Mouse (Mus musculus) C2C12 (cell line): ENCODE results near the gene Gm2115. TPM values are rescaled to one million over a fixed set of nuclear protein-coding genes. Genes with fewer than 3 reads are reported as not detected.

Experiments
- H3K27me3 ChIP-seq: one replicate; pipeline ENCODE4 v1.6.1; 2011; ENCODE audit not compliant: control insufficient read depth, insufficient read depth, insufficient read length
- H3K36me3 ChIP-seq: one replicate; pipeline ENCODE4 v1.6.1; 2011; ENCODE audit not compliant: control insufficient read depth, insufficient read depth
- H3K4me3 ChIP-seq: one replicate; pipeline ENCODE4 v1.5.1; 2011; ENCODE audit warnings: mild to moderate bottlenecking, control low read depth; ENCODE audit not compliant: poor library complexity, insufficient read depth, severe bottlenecking
- H3K79me2 ChIP-seq: one replicate; pipeline ENCODE4 v1.6.1; 2011; ENCODE audit not compliant: control insufficient read depth, insufficient read depth
- H3K79me3 ChIP-seq: one replicate; pipeline ENCODE4 v1.6.1; 2011; ENCODE audit warnings: low read depth, control low read depth
- H3ac ChIP-seq: one replicate; pipeline ENCODE3; 2011; ENCODE audit warnings: low read depth; ENCODE audit not compliant: control insufficient read depth, insufficient read length
- CEBPB ChIP-seq: IDR thresholded peaks from one replicate; pipeline ENCODE4 v1.6.1; 2011; ENCODE audit warnings: low read depth, mild to moderate bottlenecking, control low read depth, moderate library complexity
- CTCF ChIP-seq: IDR thresholded peaks from one replicate; pipeline ENCODE4 v1.5.1; 2011; ENCODE audit not compliant: control insufficient read depth, insufficient read depth, insufficient read length
- FOSL1 ChIP-seq: IDR thresholded peaks from one replicate; pipeline ENCODE4 v1.8.0; 2011; ENCODE audit warnings: mild to moderate bottlenecking, low read length; ENCODE audit not compliant: poor library complexity, insufficient read depth, severe bottlenecking
- MAX ChIP-seq: IDR thresholded peaks from one replicate; pipeline ENCODE4 v1.6.1; 2011; ENCODE audit warnings: mild to moderate bottlenecking, control low read depth
- MYOD1 ChIP-seq: IDR thresholded peaks from one replicate; pipeline ENCODE4 v1.6.1; 2011; ENCODE audit warnings: low read depth; ENCODE audit not compliant: control insufficient read depth, insufficient read length
- MYOG ChIP-seq: IDR thresholded peaks from one replicate; pipeline ENCODE4 v1.6.1; 2011; ENCODE audit not compliant: control insufficient read depth, insufficient read length; ENCODE audit errors: extremely low read depth
- USF1 ChIP-seq: IDR thresholded peaks from one replicate; pipeline ENCODE4 v1.6.1; 2011; ENCODE audit warnings: low read depth, mild to moderate bottlenecking, control low read depth, moderate library complexity
- polyA plus RNA-seq: library from polyadenylated mRNA; unstranded; fragments of >200 nt; fragmentation: generic; extraction: Trizol; gene quantifications from one replicate; pipeline ENCODE4 v1.2.1, GENCODE M21; 2012; ENCODE audit warnings: missing spikeins

Gene Gm2115
- polyA plus RNA-seq, 1 experiment, result 15.0 TPM

- Histone ChIP-seq H3K4me3 (no peak overlapping the region), H3K79me3 (peaks cover 15% of the 10 kb centered on the region), H3ac (no peak overlapping the region), H3K79me2 (peaks cover 29% of the 10 kb centered on the region), H3K27me3 (no peaks in the 10 kb centered on the region), H3K36me3 (no peaks in the 10 kb centered on the region)
- TF ChIP-seq FOSL1, result peak; percentile 66
- no peak for TF ChIP-seq CTCF
- peak; percentile 20 for TF ChIP-seq MYOD1
- TF ChIP-seq USF1, result no peak
- TF ChIP-seq MAX, result no peak
Observed at GRCm38 (mm10) chr7:84546667-84547066, 17.9 kb downstream of the Gm2115 start.

GRCm38 (mm10) chr7:84551472-84551871 is 22.7 kb downstream of the Gm2115 start:
- TF ChIP-seq MYOG (no peak), USF1 (no peak), MAX (no peak), CTCF (no peak), FOSL1 (no peak), CEBPB (no peak), MYOD1 (no peak)
- Histone ChIP-seq H3K27me3 (no peaks in the 10 kb centered on the region), H3K79me3 (peaks cover 13% of the 10 kb centered on the region), H3ac (no peak overlapping the region), H3K4me3 (no peak overlapping the region), H3K36me3 (peaks cover 4% of the 10 kb centered on the region), H3K79me2 (no peaks in the 10 kb centered on the region)

GRCm38 (mm10) chr7:84555294-84555693 is 26.5 kb downstream of the Gm2115 start:
- Histone ChIP-seq H3ac (no peak overlapping the region), H3K79me2 (no peaks in the 10 kb centered on the region), H3K36me3 (peaks cover 4% of the 10 kb centered on the region), H3K4me3 (no peak overlapping the region), H3K79me3 (peaks cover 11% of the 10 kb centered on the region), H3K27me3 (no peaks in the 10 kb centered on the region)
- TF ChIP-seq FOSL1 (no peak), CEBPB (no peak), USF1 (no peak), MYOG (no peak), MAX (no peak), CTCF (no peak), MYOD1 (no peak)

- peaks cover 9% of the 10 kb centered on the region for H3K79me3 ChIP-seq
- TF ChIP-seq CEBPB (no peak), FOSL1 (no peak), MAX (no peak), MYOD1 (no peak), CTCF (no peak), USF1 (no peak), MYOG (no peak)
- peaks cover 4% of the 10 kb centered on the region for H3K36me3 ChIP-seq
- H3ac ChIP-seq, result no peak overlapping the region
- H3K27me3 ChIP-seq, result no peaks in the 10 kb centered on the region
- no peaks in the 10 kb centered on the region for H3K79me2 ChIP-seq
- H3K4me3 ChIP-seq, result no peak overlapping the region
Observed at GRCm38 (mm10) chr7:84557332-84557731, 28.6 kb downstream of the Gm2115 start.

- Histone ChIP-seq H3K79me2 (no peaks in the 10 kb centered on the region), H3K27me3 (no peaks in the 10 kb centered on the region)
- TF ChIP-seq MYOG (no peak), USF1 (no peak), FOSL1 (no peak), CEBPB (no peak), CTCF (no peak), MAX (no peak), MYOD1 (no peak)
Observed at GRCm38 (mm10) chr7:84560500-84560899, 31.7 kb downstream of the Gm2115 start.

GRCm38 (mm10) chr7:84564236-84564635 is 35.5 kb downstream of the Gm2115 start:
- H3ac ChIP-seq, result no peak overlapping the region
- peaks cover 4% of the 10 kb centered on the region for H3K36me3 ChIP-seq
- H3K4me3 ChIP-seq, result no peak overlapping the region
- H3K27me3 ChIP-seq, result no peaks in the 10 kb centered on the region
- no peaks in the 10 kb centered on the region for H3K79me2 ChIP-seq
- TF ChIP-seq CTCF, result no peak
- H3K79me3 ChIP-seq, result no peaks in the 10 kb centered on the region

More at GRCm38 (mm10) chr7:84560500-84560899, 31.7 kb downstream of the Gm2115 start:
- Histone ChIP-seq H3ac (no peak overlapping the region), H3K36me3 (no peaks in the 10 kb centered on the region), H3K79me3 (peaks cover 3% of the 10 kb centered on the region), H3K4me3 (no peak overlapping the region)

- Histone ChIP-seq H3K27me3 (no peaks in the 10 kb centered on the region), H3K4me3 (no peak overlapping the region), H3K79me2 (no peaks in the 10 kb centered on the region), H3K36me3 (peaks cover 4% of the 10 kb centered on the region), H3ac (no peak overlapping the region), H3K79me3 (no peaks in the 10 kb centered on the region)
- TF ChIP-seq MYOG, result no peak
- no peak for TF ChIP-seq MAX
- TF ChIP-seq CEBPB, result peak; percentile 8
- no peak for TF ChIP-seq FOSL1
Observed at GRCm38 (mm10) chr7:84566200-84566599, 37.4 kb downstream of the Gm2115 start.
